Mouse (Mus musculus) bone marrow macrophage, adult 2 months (primary cell): Measurements from ENCODE around the gene Kri1.

Experiments used
- CTCF ChIP-seq: IDR thresholded peaks from 2 replicates; pipeline ENCODE4 v1.5.1; 2012; ENCODE audit warnings: low read depth, mild to moderate bottlenecking, low read length, moderate library complexity
- POLR2A ChIP-seq: IDR thresholded peaks from 2 replicates; pipeline ENCODE4 v1.6.1; 2012; ENCODE audit warnings: mild to moderate bottlenecking, low read depth, low read length, borderline replicate concordance

DNA sequence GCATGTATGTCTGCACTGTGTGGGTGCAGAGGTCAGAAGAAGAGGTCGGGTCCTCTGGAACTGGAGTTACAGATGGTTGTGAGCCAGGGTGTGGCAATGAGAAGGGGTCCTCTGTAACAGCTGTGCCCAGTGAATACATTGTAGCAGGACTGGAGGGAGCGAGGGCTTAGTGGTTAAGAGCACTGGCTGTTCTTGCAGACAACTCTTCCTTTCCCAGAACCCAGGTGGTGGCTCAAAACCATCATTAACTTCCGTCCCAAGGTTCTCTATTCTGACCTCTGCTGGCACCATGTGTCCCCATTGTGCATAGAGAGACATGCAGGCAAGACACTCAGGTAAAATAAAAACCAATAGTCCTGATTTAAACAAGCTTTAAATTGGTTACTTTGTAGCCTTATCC is 39.8 kb upstream of the Kri1 start:
- TF ChIP-seq CTCF (no peak), POLR2A (no peak)
